Comparison of ENCODE assay signal across 13 mouse cellular contexts in the genomic region with DNA sequence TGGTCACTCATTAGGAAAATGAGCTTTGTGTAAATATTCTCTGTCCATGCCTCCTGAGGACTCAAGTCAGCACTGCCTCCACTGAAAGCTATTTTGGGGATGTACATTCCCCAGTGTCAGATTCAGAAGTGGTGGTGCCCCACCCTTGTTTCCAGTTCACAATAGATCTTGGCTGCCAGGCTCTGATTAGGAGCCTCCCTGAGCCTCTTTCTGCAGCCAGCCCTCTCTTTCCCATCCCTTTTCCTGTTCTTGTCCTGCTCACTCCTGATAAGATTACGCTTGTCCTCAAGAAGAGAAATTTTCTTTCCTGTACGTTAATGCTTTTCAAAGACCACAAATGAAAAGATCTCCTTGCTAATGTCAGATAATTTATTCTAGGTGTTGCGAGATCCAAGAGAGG.
DNase-seq lines count a peak whose midpoint lies in the region; ATAC-seq and TF ChIP-seq lines count a peak whose summit lies in the region.
"Had no signal": no experiment of that assay in that cellular context is flagged by ENCODE, and none has a peak within 500 bp of the region (broad histone marks: within the 10 kb centered on the region; RNA-seq: fewer than 3 reads in every experiment).

No protein-coding gene starts in this region.

- TF ChIP-seq EP300 in liver, postnatal 0 days (IDR thresholded peaks at IDR 0.05; ENCODE audit: low read depth): peak; percentile 48

- H3K9ac ChIP-seq in liver, postnatal 0 days (replicated peaks): no peak overlapping the region
- no peak overlapping the region for H3K9ac ChIP-seq in liver, embryonic 11.5 days (ENCODE audit: low read depth, low read length)
- H3K9ac ChIP-seq in heart, embryonic 12.5 days: no peak overlapping the region
- H3K9ac ChIP-seq: intestine, embryonic 15.5 days had no signal

- H3K4me3 ChIP-seq in liver, postnatal 0 days (ENCODE audit: low read depth, low read length): no peak overlapping the region
- no peak overlapping the region for H3K4me3 ChIP-seq in liver, embryonic 11.5 days (ENCODE audit: low read depth, low read length)
- no peak overlapping the region for H3K4me3 ChIP-seq in heart, embryonic 12.5 days
- H3K4me3 ChIP-seq: intestine, embryonic 15.5 days had no signal

- no peak for ATAC-seq in liver, postnatal 0 days
- ATAC-seq in liver, embryonic 11.5 days (replicated peaks; ENCODE audit: low FRiP score): no peak; the same call in 1 of the 2 replicates
- ATAC-seq in heart, embryonic 12.5 days (ENCODE audit: insufficient number of reproducible peaks, low FRiP score): peak; percentile 83
- ATAC-seq: forebrain, embryonic 16.5 days; intestine, embryonic 15.5 days had no signal

- no peaks in the 10 kb centered on the region for H3K9me3 ChIP-seq in liver, postnatal 0 days (ENCODE audit: low read length)
- H3K9me3 ChIP-seq in liver, embryonic 11.5 days (ENCODE audit: control insufficient read depth, low read length): no peaks in the 10 kb centered on the region
- no peaks in the 10 kb centered on the region for H3K9me3 ChIP-seq in heart, embryonic 12.5 days (replicated peaks)
- H3K9me3 ChIP-seq: intestine, embryonic 15.5 days had no signal

- WGBS in liver, postnatal 0 days (ENCODE audit: insufficient replicate concordance): 50% methylated on average over 3 of the region's 3 CpGs
- WGBS in liver, embryonic 11.5 days: 27% methylated on average over 3 of the region's 3 CpGs
- 15% methylated on average over 3 of the region's 3 CpGs for WGBS in heart, embryonic 12.5 days

- H3K27ac ChIP-seq in liver, postnatal 0 days (ENCODE audit: low read depth): no peak overlapping the region
- no peak overlapping the region for H3K27ac ChIP-seq in liver, embryonic 11.5 days (ENCODE audit: low read depth, low read length)
- H3K27ac ChIP-seq in heart, embryonic 12.5 days (ENCODE audit: poor library complexity, severe bottlenecking): peak overlapping the region; percentile 38; the same call in 1 of the 2 replicates
- H3K27ac ChIP-seq: intestine, embryonic 15.5 days; macrophage had no signal

- no peak for DNase-seq in liver, postnatal 0 days
- no peak for DNase-seq in liver, embryonic 11.5 days (ENCODE audit: low spot score)
- DNase-seq in kidney, postnatal 14 days: peak; percentile 58
- DNase-seq in thymus, postnatal 10 days (ENCODE audit: low spot score in 2 of 2): no peak
- no peak for DNase-seq in thymus, postnatal 25 days
- no peak for DNase-seq in layer of hippocampus, postnatal 14 days (ENCODE audit: low spot score in 2 of 2)
- DNase-seq: cerebellum, adult 11-12 months; gastrocnemius, postnatal 36 days had no signal

- no peaks in the 10 kb centered on the region for H3K4me1 ChIP-seq in liver, postnatal 0 days (ENCODE audit: insufficient read depth)
- H3K4me1 ChIP-seq in liver, embryonic 11.5 days (replicated peaks; ENCODE audit: control insufficient read depth, insufficient read depth, low read length): peaks cover 10% of the 10 kb centered on the region
- H3K4me1 ChIP-seq in heart, embryonic 12.5 days (replicated peaks): peaks cover 19% of the 10 kb centered on the region
- H3K4me1 ChIP-seq: intestine, embryonic 15.5 days had no signal

- no peaks in the 10 kb centered on the region for H3K36me3 ChIP-seq in liver, postnatal 0 days (replicated peaks; ENCODE audit: insufficient read depth, low read length)
- no peaks in the 10 kb centered on the region for H3K36me3 ChIP-seq in liver, embryonic 11.5 days (ENCODE audit: control insufficient read depth, insufficient read depth, low read length)
- no peaks in the 10 kb centered on the region for H3K36me3 ChIP-seq in heart, embryonic 12.5 days
- H3K36me3 ChIP-seq: intestine, embryonic 15.5 days had no signal

- TF ChIP-seq CTCF in liver, postnatal 0 days (IDR thresholded peaks at IDR 0.05; ENCODE audit: low read depth): no peak

- H3K27me3 ChIP-seq in liver, postnatal 0 days (ENCODE audit: insufficient read depth, low read length): no peaks in the 10 kb centered on the region
- H3K27me3 ChIP-seq in liver, embryonic 11.5 days (replicated peaks; ENCODE audit: control insufficient read depth, insufficient read depth, low read length): no peaks in the 10 kb centered on the region
- H3K27me3 ChIP-seq in heart, embryonic 12.5 days (replicated peaks): no peaks in the 10 kb centered on the region
- H3K27me3 ChIP-seq: CH12.LX; intestine, embryonic 15.5 days had no signal

- no peak overlapping the region for H3K4me2 ChIP-seq in liver, postnatal 0 days (ENCODE audit: low read depth, low read length)
- no peak overlapping the region for H3K4me2 ChIP-seq in liver, embryonic 11.5 days
- peak overlapping the region; percentile 5; the same call in 1 of the 2 replicates for H3K4me2 ChIP-seq in heart, embryonic 12.5 days
- H3K4me2 ChIP-seq: intestine, embryonic 15.5 days had no signal
